Mouse (Mus musculus) T-helper 2 cell (primary cell): ENCODE measurements around the gene Tmod1.

Experiments
- in situ Hi-C: fragments of 300-600 bp; cut with MboI, MseI; formaldehyde crosslinking; loops from one replicate; pipeline ENCODE4 v1.15.1; 2025; ENCODE audit warnings: high pct_unique_total_duplicates

Gene Tmod1

DNA sequence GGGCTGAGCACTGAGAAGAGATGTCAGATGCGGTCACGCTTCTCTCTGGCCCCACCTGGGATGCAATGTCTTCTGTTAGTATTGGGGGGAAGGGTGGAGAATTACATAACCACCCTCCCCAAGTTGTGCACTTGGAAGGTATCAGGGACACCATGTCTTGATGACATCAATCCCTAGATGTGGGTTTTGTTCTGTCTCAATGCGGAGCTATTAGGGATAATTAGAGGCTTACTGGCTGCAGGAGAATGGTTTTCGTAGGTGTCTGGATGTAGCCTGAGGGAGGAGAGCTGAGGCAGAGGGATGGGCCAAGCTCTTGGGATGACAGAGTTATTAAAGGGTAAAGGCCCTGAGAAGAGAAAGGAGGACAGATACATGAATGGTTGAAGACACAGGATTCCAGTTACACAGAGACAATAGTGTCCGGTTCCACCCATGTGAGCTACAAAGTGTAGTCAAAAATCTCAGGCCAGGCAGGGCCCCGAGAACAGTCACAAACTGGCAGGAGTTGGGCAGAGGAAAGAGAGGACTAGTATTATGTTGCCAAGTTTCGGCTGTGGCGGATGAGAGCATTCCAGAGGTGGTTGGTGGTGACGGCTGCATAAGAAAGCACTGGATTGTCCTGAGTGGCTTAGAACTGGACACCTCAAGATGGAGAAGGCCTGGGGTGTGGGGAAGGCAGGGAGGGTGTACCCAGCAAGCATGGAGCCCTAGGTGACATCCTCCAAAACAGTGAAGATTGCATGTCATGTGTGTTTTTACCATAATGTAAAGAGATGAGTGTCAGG, 14.8 kb downstream of the Tmod1 start:
- in situ Hi-C loops = no loop called here

DNA sequence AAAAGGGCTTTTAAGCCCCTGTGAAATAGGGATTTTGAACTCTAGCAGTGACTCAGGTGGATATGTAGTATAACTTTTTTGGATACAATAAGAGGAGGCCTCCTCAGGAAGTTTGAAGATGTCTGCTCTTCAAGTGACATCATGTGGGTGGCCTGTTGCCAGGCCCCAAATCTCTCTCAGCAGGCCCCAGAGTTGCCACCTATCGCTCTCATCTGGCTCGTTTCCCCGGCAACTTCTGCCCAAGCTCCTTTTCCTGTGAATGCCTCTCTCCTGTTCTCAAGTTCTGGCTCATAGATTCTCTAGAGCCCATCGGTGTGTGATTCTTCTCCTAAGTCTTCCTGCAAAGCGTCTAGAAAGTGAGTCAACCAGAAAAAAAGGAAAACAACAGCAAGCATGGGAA, 17.4 kb downstream of the Tmod1 start:
- in situ Hi-C loops = no loop called here

DNA sequence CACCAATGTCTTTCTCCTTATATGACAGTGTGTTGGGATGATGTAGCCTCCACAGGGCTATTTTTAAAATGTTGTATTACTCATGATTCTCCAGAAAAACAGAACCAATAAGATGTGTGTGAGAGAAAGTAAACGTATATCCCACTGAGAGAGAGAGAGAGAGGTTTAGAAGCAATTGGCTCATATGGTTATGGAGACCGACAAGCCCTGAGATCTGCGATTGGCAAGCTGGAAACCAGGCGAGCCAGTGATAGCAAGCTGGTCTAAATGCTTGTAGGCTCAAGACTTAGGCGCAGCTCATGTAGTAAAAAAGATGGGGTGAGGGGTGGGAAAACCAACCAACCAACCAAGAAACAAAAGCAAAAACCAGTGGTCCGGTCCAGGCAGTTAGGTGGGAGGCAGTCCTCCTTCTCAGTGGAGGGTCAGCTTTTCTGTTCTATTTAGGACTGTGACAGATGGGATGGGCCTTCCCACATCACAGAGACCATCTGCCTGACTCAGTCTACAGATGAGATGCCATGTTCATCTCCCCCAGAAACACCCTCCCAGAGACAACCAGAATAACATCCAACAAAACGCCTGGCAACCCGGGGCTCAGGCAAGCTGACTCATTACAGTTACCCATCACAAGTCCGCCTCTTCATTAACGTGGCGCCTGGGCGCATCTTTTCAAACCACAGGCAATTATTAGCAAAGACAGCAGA, 22.7 kb downstream of the Tmod1 start:
- in situ Hi-C loops = no loop called here

DNA sequence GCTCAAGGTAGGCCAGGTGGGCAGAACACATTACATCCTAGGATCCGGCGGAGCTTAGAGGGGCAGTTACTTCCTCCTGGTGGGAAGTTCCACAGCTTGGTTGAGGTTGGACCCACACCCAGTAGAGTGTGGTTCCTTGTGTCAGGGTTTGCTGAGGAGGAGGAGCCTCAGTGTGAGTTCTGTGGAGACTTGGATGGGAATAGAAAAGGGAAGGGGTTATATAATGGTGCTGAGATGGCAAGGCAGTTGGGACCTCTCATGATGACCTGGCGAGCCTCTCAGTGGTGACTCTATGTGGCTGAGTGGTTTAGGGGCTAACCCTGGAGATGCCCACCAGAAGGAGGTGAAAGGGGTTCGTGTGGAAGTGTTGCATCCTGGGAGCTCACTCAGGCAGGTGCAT, 25.1 kb downstream of the Tmod1 start:
- in situ Hi-C loops = no loop called here

DNA sequence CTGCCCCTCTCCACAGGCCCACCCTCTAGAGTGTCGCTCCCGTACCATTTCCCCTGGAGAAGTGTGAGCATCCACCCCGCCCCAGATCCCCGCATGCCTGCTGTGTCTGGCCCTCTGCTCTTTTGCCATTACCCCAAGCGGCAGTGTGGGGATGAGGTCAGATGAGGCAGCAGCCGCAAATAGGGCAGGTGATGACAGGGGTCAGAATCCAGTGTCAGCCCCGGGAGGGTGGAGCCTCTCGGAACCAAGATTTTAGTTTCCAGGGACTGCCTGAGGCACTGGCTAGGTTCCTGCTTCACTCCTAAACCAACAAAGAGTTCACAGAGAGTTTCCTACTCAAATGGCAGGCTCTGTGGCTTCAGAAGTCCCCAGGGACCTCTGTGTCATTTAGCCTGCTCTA, 25.5 kb downstream of the Tmod1 start:
- in situ Hi-C loops = no loop called here

DNA sequence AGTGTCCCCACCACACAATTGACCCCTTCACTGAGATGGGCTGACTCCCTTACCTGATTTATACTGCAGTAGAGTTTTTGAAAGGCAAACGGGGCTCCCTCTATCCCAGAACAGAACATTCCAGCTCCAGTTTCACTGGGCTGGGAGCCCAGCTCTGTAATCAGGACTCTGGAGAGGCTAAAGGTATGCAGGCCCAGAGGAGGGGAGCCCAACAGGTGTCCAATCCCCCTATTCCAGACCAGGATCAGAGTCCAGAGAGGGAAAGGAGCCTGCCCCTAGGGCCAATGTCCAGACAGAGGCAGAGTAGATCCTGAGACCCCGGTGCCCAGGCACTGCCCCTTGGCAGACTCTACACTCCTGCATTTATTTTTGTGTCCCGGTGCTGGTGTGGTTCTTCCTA, 26.2 kb downstream of the Tmod1 start:
- in situ Hi-C loops = no loop called here

DNA sequence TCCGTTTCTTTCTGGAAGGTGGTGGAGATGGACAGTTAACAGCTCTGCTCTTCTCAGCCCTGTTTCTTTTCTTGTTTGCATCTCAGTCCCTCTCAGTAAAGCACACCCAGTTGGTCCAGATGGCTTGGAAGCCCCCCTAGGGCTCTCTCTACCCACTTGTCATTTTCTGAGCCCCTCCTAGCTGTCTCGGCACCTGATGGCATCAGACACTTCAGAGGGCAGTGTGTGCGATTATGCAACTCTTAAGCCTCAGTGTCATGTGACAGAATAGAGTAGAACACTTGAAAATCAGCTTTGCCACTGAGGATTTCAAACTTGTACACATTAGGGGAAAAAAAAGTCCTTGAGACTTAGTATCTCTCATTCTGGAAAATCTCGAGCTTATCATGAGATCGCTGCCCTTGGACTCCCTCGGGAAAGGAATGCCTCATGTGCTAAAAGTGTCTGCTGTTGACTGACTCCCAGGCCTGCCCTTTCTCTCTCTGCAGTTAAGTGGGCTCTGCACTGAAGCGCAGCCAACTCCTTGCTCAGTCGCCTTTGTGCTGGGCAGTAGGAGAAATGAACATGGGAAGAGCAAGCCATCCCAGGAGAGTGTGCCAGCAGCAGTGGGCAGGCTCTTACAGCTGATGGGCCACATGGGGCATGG, 27.1 kb downstream of the Tmod1 start:
- in situ Hi-C loops = no loop called here

DNA sequence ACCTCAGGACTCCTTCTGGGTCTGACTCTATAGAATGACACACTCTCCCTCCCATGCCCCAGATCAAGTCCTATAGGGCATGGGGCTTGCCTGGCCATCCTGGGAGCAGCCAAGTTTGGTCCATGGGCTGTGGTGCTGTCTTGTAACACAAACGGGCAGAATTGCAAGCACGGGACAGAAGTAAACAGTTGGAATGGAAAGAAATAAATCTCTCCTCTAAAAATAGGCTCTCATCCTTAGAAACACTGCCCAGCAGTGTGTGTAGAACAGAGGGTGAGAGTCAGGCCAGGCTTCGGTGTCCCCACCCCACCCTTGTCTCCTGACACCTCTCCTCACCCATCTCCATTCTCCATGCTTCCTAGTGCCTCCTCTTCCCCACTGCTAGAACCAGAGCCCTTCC, 29.3 kb downstream of the Tmod1 start:
- in situ Hi-C loops = no loop called here

DNA sequence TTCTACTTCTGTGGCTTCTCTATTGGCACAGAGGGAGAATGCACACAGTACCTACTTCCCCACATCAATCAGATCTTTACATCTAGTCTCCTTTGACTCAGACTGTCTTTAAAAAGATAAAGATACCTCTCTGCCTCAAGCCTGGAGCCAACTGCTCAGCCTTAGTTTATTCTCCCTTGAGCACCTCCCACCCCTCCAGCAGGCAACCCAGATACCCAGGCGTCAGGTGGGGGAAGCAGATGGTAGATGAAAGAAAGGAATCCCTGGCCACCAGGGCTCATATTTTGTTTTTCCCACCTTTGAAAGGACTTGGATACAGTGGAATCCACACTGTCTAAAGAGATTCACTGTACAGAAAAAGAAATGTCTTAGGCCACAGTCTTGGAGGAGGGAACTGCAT, 29.8 kb downstream of the Tmod1 start:
- in situ Hi-C loops = no loop called here

DNA sequence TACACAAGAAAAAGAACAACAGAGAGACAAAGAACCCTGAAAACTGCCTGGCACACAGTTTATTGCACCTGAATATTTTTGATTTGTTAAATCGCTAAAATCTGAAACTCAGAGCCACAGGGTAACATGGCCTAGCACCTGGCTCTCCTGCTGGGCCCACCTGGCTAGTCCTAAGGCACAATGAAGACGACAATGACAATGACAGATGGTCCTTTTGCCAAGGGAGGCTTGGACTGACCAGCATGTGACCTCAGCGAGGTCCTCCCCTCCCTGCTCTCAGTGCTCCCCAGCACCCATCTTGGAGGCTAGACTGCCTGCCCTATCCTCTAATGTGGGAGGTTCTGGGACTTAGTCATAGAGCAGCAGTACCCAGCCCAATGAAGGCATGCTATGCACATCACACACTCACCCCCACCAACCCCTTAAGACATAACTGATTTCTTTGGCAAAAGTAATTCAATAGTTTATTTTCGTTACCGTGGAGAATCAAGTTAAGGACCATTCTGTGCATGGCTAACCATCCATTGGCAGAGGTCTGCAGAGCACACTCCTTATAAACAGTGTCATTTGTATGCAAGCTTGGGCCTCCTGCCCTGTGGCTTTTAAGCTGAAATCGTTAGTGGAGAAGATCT, 31.2 kb downstream of the Tmod1 start:
- in situ Hi-C loops = no loop called here

DNA sequence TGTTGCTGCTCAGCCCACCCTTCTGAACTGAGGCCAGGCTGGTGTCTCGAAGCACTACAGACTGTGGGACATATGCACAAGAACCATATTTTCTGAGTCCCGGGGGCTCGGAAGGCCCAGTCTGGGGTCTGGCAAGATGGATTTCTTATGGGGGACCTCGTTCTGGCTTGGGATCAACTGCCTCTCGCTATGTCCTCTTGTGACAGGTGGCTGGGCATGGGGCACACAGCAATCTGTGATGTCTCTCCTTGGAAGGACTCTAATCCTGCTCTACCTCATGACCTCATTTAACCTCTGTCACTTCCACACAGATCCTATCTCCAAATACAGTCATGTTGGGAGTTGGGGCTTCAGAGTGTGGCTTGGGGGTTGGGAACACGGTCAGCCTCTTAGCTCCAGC, 33.9 kb downstream of the Tmod1 start:
- in situ Hi-C loops = no loop called here

DNA sequence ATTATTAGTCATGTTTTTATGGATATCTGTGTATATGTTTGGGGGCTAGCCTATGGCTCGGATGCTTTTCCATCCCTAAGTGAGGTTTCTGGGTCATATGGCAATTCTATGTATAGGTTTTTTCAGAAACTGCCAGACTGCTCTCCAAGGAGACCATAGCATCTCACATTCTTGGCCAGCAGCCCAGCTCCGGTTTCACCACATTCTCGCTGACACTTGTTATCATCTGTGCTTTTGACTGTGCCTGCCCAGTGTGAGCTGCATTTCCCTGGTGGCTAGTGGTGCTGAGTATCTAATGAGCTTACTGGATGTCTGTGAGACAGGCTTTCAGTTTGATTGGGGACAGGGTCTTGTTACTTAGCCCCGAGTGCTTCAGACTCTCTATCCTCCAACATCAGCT, 35.0 kb downstream of the Tmod1 start:
- in situ Hi-C loops = no loop called here

DNA sequence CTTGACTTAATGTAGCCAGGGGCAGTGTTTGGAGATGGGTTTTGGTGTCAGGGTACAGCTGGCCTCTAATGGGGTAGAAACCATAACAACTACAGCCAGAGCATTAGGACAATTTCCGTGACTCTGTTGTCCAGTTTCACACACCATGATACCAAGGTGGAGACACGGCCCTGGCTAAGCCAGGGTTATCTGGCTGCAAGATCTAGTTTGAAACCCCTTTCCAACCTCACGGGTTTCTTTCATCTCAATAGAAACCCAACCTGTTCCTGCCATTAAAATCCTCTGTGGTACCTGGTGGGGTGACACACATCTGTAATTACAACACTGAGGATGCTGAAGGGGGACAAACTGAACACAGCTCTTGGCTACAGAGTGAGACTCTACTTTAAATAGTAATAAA, 36.9 kb downstream of the Tmod1 start:
- in situ Hi-C loops = no loop called here

DNA sequence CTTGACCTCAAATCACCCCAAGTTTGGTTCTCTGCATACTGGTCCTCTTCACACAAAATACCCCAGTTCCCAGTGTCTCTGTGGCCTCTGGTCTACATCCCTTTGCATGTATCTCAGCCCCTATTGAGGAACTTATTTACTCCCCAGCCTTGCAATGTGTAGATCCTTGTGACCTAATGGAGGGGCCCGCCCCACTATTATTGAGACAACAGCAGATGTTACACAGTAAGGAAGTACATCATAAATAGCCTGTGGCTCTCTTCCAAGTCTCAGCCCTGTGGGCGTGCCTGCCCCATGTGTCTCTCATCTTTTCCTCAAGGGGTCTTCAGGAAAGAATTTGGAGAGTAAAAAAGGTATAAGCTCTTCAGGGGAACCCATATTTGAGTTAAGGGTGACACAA, 38.2 kb downstream of the Tmod1 start:
- in situ Hi-C loops = no loop called here

DNA sequence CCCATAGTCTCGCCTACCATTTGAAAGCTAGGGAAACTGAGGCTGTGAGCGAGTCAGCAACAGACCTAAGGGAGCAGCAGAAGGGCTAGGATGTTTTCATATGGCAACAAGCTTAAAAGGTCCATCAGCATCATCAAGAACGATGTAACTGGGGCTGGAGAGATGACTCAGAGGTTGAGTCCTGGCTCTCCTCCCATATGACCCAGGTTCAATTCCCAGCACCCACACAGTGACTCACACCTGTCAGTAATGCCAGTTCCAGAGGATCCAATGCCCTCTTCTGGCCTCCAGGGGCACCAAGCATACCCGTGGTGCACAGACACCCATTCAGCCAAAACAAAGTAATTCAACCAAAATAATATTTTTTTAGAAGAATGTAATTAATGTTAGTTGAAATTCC, 41.5 kb downstream of the Tmod1 start:
- in situ Hi-C loops = no loop called here

DNA sequence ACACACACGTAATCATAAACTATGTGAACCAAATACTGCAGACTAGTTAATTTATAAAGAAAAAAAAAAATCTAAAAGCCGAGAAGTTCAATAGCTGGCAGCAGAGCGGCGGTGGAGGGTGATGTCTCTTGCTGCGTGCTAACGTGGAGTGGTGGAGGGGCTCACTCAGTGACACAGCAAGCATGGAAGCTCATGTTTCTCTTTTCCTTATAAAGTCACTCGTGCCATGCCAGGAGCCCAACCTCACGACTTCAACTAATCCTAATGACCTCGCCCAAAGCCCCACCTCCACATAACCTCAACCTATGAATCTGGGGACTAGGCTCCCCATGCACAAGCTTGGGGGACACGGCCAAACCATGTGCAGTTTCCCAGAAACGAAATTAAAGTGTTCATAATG, 43.8 kb downstream of the Tmod1 start:
- in situ Hi-C loops = no loop called here

DNA sequence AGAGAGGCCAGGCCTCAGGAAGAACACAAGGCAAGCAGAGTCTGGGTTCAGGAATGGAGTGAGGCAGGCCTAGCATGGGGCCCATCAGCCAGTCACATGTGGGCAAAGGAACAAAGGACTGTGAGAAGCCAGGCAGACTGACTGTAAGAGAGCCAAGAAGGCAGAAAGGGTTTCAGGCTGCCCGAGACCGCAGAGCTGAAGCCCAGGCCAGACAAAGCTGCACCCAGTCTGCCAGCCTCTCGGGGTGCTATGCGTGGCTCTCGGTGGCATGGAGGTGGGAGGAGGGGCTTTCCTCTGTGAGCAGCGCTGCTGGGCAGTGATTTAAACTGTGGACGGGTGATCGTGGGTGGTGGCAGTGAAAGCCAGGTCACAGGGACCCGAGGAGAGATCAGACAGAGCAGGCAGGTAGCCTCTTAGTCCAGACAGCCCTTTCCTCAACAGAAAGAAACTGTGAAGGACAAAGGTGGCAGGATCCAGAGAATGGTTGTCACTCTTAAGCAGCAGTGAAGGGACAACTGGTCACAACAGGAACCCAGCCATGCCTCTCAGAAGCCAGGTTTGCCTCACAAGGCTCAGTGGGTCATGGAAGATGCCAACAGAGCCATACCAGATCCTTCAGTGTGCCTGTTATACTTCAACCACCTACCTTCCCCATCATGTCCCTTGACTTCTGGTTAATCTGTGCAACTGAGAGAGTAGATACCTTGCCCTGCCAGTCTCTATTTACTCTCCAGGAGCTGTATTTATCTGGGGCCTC, 45.9 kb downstream of the Tmod1 start:
- in situ Hi-C loops = no loop called here

DNA sequence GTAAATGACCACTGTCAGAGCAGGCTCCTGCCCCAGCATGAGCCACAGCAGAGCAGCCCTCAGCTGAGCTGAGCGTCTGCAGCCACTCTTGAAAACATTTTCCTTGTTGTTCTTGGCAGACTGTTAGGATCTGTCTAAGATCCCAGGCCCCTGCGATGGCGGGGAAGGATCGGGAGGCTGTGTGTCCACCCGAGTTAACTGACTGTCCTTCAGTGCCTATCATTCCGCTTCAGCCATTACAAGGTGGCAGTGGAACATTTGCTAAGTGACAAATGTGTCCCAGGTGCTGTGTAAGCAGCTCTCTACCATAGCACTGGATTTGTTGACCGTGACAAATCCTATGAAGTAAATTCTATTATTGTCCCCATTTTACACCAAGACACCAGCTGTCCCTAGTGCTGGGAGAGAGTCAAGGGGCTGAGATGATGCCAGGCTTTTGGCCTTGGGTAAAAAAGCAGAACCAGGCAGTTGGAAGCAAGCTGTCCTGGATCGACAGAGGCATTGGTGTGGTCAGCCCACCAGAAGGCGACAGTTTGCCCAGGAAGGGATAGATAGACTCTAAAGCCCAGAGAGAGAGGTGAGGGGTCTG, 46.6 kb downstream of the Tmod1 start:
- in situ Hi-C loops = no loop called here

DNA sequence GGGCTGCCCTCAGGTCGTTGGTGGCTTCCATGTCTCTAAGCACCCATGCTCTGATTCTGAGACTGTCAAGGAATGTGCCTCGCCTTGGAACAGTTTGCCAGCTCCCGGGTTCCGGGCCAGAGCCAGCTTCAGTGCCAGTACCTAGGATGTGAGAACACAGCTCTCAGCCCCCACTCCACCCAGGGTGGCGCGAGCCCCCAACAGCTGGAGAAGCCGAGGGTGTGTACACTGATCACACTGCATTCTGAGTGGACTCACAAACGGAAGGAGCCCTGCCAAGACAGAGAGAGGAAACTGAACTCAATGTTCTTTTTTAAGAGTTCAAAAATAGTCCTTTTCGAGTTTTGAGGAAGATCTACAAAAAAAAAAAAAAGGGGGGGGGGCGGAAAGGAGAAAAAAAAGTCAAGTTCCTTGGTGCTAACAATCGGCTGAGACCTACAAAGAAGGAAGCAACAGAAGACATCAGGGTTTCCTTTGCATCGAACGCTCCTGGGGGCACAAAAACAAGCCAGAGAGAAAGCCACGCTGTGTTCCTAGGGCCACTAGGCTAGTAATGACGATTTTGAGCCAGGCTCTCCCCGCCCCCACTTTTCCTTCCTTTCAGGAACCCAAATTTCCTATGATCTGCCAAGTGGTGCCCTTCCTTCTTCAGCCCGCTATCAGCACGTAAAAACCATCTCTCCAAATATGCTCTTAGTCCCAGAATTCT, 48.1 kb downstream of the Tmod1 start:
- in situ Hi-C loops = no loop called here

DNA sequence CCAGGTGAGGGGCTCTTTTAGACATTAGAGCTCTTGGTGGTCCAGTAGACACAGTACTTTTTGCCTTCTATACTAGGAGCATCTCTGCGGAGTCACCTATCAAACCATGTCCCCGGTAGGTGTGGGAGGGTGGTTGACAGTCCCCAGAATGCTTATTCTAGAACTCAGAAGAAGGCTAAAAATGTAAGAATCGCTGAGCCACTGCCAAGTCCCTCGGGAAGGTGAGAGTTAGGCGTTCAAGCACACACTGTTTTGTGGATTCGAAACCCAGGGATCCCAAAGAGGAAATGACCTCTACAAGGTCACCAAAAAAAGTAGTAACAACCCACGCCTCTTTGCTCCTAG, 48.7 kb downstream of the Tmod1 start:
- in situ Hi-C loops = no loop called here

DNA sequence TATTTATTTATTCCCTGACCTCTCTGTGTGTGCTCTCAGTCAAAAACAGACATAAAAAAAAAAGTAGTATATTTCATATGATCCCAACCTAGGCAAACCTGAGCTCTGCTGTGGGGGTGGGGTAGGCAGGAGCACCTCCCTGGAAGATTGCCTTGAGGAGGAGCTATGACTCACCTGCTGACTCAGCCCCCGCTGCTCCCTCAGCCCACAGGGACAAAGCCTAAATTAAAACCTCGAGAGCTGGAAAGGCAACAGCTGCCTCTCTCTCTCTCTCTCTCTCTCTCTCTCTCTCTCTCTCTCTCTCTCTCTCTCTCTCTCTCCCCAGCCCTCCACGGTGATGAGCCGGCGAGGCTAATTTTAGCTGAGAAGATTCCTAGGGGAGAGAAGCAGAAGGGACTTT, 49.1 kb downstream of the Tmod1 start:
- in situ Hi-C loops = no loop called here
